Mouse (Mus musculus) neural tube, embryonic 11.5 days (tissue): Measurements from ENCODE around the gene Tada2b. TPM values are rescaled to one million over a fixed set of nuclear protein-coding genes. Genes with fewer than 3 reads are reported as not detected.

Source experiments
- ATAC-seq: fragments of 200-750 bp; cut with Nextera tagmentation; 2 replicates; pipeline ENCODE4 v1.8.0; 2017; ENCODE audit warnings: moderate number of reproducible peaks, mild to moderate bottlenecking, moderate TSS enrichment, moderate library complexity; ENCODE audit not compliant: insufficient read depth, low FRiP score, low TSS enrichment
- DNase-seq: peaks from one replicate; pipeline ENCODE4 v3.0.0-alpha.2; 2015; ENCODE audit warnings: low spot score
- H3K27ac ChIP-seq: fragments of 300-500 bp; sonication (generic); 2 replicates; pipeline ENCODE4 v1.5.1; 2014; ENCODE audit warnings: low read depth, mild to moderate bottlenecking, low read length
- H3K27me3 ChIP-seq: fragments of 300-500 bp; sonication (generic); 2 replicates; pipeline ENCODE4 v1.6.1; 2014; ENCODE audit warnings: mild to moderate bottlenecking, low read length, mixed read lengths; ENCODE audit not compliant: control insufficient read depth, insufficient read depth
- H3K36me3 ChIP-seq: fragments of 300-500 bp; sonication (generic); 2 replicates; pipeline ENCODE4 v1.6.1; 2014; ENCODE audit warnings: mild to moderate bottlenecking, low read length, moderate library complexity, mixed read lengths; ENCODE audit not compliant: control insufficient read depth, insufficient read depth
- H3K4me1 ChIP-seq: fragments of 300-500 bp; sonication (generic); 2 replicates; pipeline ENCODE4 v1.6.1; 2014; ENCODE audit warnings: low read length, mixed read lengths; ENCODE audit not compliant: control insufficient read depth, insufficient read depth
- H3K4me2 ChIP-seq: fragments of 300-500 bp; sonication (generic); 2 replicates; pipeline ENCODE4 v1.6.1; 2014; ENCODE audit warnings: low read depth, mild to moderate bottlenecking, moderate library complexity
- H3K4me3 ChIP-seq: fragments of 300-500 bp; sonication (generic); 2 replicates; pipeline ENCODE4 v1.5.1; 2014; ENCODE audit warnings: low read depth, low read length
- H3K9ac ChIP-seq: fragments of 300-500 bp; sonication (generic); 2 replicates; pipeline ENCODE4 v1.6.1; 2014; ENCODE audit warnings: mild to moderate bottlenecking, low read length
- H3K9me3 ChIP-seq: fragments of 300-500 bp; sonication (generic); 2 replicates; pipeline ENCODE4 v1.6.1; 2016; ENCODE audit warnings: low read length; ENCODE audit not compliant: control insufficient read depth
- WGBS: fragments of 180-500 bp; shearing (Covaris S2); extraction: QIAGEN DNeasy Blood & Tissue Kit; methylation state at CpG from one replicate; pipeline ENCODE4 v1.1.7; 2014; 5-methylcytosine and 5-hydroxymethylcytosine counted together
- polyA plus RNA-seq: library from polyadenylated mRNA; unstranded; fragments of >200 nt; fragmentation: Nextera tagmentation; extraction: Ambion mirVana; gene quantifications from 2 replicates; pipeline ENCODE4 v1.2.1, GENCODE M21; 2014

Tada2b gene
- polyA plus RNA-seq, 1 experiment from 2014 or later = 4.2 TPM

GRCm38 (mm10) chr5:36461231-36461630 lies 22.9 kb downstream of the Tada2b start:
- no peaks in the 10 kb centered on the region for H3K27me3 ChIP-seq
- DNase-seq (no peak), ATAC-seq (no peak)
- peaks cover 8% of the 10 kb centered on the region for H3K4me1 ChIP-seq
- 73% methylated on average over 2 of the region's 2 CpGs for WGBS
- no peaks in the 10 kb centered on the region for H3K36me3 ChIP-seq
- no peak overlapping the region for H3K9ac ChIP-seq
- no peaks in the 10 kb centered on the region for H3K9me3 ChIP-seq
- H3K4me2 ChIP-seq = no peak overlapping the region
- H3K27ac ChIP-seq = no peak overlapping the region
- no peak overlapping the region for H3K4me3 ChIP-seq

- no peaks in the 10 kb centered on the region for H3K9me3 ChIP-seq
- peaks cover 3% of the 10 kb centered on the region for H3K4me1 ChIP-seq
- no peak overlapping the region for H3K27ac ChIP-seq
- no peak overlapping the region for H3K4me3 ChIP-seq
- DNase-seq (no peak), ATAC-seq (no peak)
- H3K9ac ChIP-seq = no peak overlapping the region
- 92% methylated on average over 2 of the region's 2 CpGs for WGBS
- H3K4me2 ChIP-seq = no peak overlapping the region
- no peaks in the 10 kb centered on the region for H3K36me3 ChIP-seq
- H3K27me3 ChIP-seq = no peaks in the 10 kb centered on the region
Measured at GRCm38 (mm10) chr5:36460712-36461111, 23.4 kb downstream of the Tada2b start.

GRCm38 (mm10) chr5:36458926-36459325 lies 25.2 kb downstream of the Tada2b start:
- no peak overlapping the region for H3K4me2 ChIP-seq
- H3K4me3 ChIP-seq = no peak overlapping the region
- no peak overlapping the region for H3K27ac ChIP-seq
- DNase-seq (peak; percentile 24), ATAC-seq (no peak)
- H3K4me1 ChIP-seq = no peaks in the 10 kb centered on the region
- no peaks in the 10 kb centered on the region for H3K27me3 ChIP-seq
- H3K9ac ChIP-seq = no peak overlapping the region
- no peaks in the 10 kb centered on the region for H3K36me3 ChIP-seq
- H3K9me3 ChIP-seq = no peaks in the 10 kb centered on the region
- 18% methylated on average over 4 of the region's 4 CpGs for WGBS

GRCm38 (mm10) chr5:36457706-36458105 lies 26.4 kb downstream of the Tada2b start:
- 86% methylated on average over 4 of the region's 4 CpGs for WGBS
- H3K4me2 ChIP-seq = no peak overlapping the region

DNA sequence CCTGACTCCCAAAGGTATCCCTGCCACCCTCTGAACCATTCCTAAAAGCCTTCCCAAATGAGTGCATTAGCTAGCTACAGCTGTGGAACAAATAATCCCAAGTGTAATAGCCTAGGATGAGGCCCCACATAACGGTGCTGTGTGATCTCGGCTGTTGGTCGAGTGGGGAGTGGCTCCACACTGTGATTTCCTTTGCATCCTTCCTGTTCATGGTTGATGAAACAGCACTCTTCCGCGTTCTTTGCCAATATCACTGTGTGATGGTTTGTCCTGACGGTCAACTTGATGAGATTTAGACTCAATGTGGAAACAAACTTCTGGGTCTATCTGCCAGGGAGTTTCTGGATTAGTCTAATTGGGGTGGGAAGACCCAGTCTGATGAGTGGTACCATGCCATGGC lies 31.3 kb downstream of the Tada2b start:
- DNase-seq (no peak), ATAC-seq (no peak)
- Histone ChIP-seq H3K27me3 (no peaks in the 10 kb centered on the region), H3K9ac (no peak overlapping the region), H3K4me1 (no peaks in the 10 kb centered on the region), H3K4me3 (no peak overlapping the region), H3K4me2 (no peak overlapping the region), H3K36me3 (no peaks in the 10 kb centered on the region), H3K27ac (no peak overlapping the region), H3K9me3 (no peaks in the 10 kb centered on the region)
- WGBS = 85% methylated on average over 6 of the region's 6 CpGs

More at GRCm38 (mm10) chr5:36457706-36458105, 26.4 kb downstream of the Tada2b start:
- Histone ChIP-seq H3K27ac (no peak overlapping the region), H3K27me3 (no peaks in the 10 kb centered on the region), H3K36me3 (no peaks in the 10 kb centered on the region), H3K4me1 (no peaks in the 10 kb centered on the region), H3K9ac (no peak overlapping the region), H3K9me3 (no peaks in the 10 kb centered on the region), H3K4me3 (no peak overlapping the region)
- ATAC-seq (no peak), DNase-seq (no peak)

GRCm38 (mm10) chr5:36451872-36452389 lies 32.2 kb downstream of the Tada2b start:
- Histone ChIP-seq H3K27me3 (no peaks in the 10 kb centered on the region), H3K9ac (no peak overlapping the region), H3K27ac (no peak overlapping the region), H3K4me1 (no peaks in the 10 kb centered on the region), H3K9me3 (no peaks in the 10 kb centered on the region), H3K4me3 (no peak overlapping the region), H3K4me2 (no peak overlapping the region), H3K36me3 (no peaks in the 10 kb centered on the region)
- DNase-seq (no peak), ATAC-seq (no peak)
- WGBS = 75% methylated on average over 10 of the region's 10 CpGs

DNA sequence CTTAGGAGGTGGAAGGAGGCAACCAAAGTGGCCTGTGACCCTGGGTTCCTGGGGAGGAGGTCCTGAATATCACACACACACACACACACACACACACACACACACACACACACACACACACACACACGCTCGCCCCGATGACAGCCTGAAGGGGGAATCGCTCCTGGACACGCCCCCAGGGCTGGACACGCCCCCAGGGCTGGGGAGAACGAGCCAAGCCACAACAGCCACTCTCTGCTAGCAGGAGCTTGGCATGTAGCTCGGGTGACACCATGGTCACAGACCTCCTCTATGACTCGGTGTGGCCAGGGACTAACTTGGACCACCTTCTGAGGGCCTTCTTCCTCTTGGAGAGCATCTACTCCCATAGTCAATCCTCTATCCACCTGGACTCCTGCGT lies 33.0 kb downstream of the Tada2b start:
- ATAC-seq (no peak), DNase-seq (peak; percentile 30)
- no peaks in the 10 kb centered on the region for H3K36me3 ChIP-seq
- no peak overlapping the region for H3K9ac ChIP-seq
- H3K4me3 ChIP-seq = no peak overlapping the region
- no peaks in the 10 kb centered on the region for H3K27me3 ChIP-seq
- no peak overlapping the region for H3K4me2 ChIP-seq
- H3K9me3 ChIP-seq = no peaks in the 10 kb centered on the region
- no peaks in the 10 kb centered on the region for H3K4me1 ChIP-seq
- WGBS = 16% methylated on average over 10 of the region's 10 CpGs
- no peak overlapping the region for H3K27ac ChIP-seq

DNA sequence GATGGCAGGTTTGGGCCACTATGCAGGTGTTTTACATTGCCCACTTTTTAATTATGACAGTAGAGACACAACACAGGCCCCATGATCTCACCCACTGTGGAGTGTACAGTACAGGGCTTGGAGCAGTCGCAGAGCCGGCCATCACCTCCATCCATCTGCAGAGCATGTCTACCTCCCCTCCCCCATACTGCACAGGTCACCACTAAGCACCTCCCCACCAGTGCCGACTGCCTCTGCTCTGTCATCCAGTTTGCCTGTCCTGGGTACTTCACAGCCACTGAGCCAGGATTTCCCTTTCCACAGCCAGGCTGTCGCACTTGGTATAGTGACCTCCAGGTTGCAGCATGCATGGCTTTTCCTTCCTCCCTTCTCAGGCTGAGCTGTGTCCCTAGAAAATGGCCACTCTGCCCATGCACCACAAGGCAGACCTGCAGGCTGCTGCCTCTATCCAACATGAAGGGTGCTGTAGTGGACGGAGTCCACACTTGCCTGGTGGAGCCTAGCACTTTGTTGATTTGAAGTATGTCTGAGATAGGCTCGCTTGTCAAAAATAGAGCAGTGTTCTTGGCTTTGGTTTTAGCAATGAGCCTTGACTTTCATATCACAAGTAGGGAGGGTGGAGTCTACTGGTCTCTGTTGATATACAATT lies 34.3 kb downstream of the Tada2b start:
- Histone ChIP-seq H3K4me2 (no peak overlapping the region), H3K36me3 (no peaks in the 10 kb centered on the region), H3K27me3 (no peaks in the 10 kb centered on the region), H3K4me3 (no peak overlapping the region), H3K27ac (no peak overlapping the region), H3K9me3 (no peaks in the 10 kb centered on the region), H3K9ac (no peak overlapping the region), H3K4me1 (no peaks in the 10 kb centered on the region)
- WGBS = 74% methylated on average over 6 of the region's 6 CpGs
- ATAC-seq = no peak
- DNase-seq = no peak

GRCm38 (mm10) chr5:36447872-36448271 lies 36.2 kb downstream of the Tada2b start:
- ATAC-seq = no peak
- no peaks in the 10 kb centered on the region for H3K9me3 ChIP-seq
- H3K4me2 ChIP-seq = no peak overlapping the region
- no peak overlapping the region for H3K27ac ChIP-seq
- no peak overlapping the region for H3K4me3 ChIP-seq
- H3K27me3 ChIP-seq = no peaks in the 10 kb centered on the region
- no peaks in the 10 kb centered on the region for H3K36me3 ChIP-seq
- H3K9ac ChIP-seq = no peak overlapping the region
- WGBS = 95% methylated on average over 12 of the region's 12 CpGs
- no peak for DNase-seq
- no peaks in the 10 kb centered on the region for H3K4me1 ChIP-seq
